Mouse (Mus musculus): ENCODE data around the gene Higd2a.

- TF ChIP-seq CTCF (IDR thresholded peaks at IDR 0.05; ENCODE audit: control insufficient read depth, insufficient read depth, low read length) (no peak), POLR2A (IDR thresholded peaks at IDR 0.05; ENCODE audit: borderline replicate concordance, control insufficient read depth, low read depth, low read length) (no peak)
These were observed 14.2 kb downstream of the Higd2a start for GRCm38 (mm10) chr13:54604221-54604620.
